Mouse (Mus musculus) right cerebral cortex, postnatal 10 days (tissue): ENCODE measurements at regions not wholly inside any gene's neighbourhood (a gene's known extent, or its start where the extent isn't known, plus 50 kb on each side); places are given as distances from the start of the nearest gene placed in this dataset.

Experiments
- DNase-seq, 2 experiments: peaks; one replicate each; pipeline ENCODE4 v3.0.0; 2021; ENCODE audit warnings: low spot score in 2 of 2

GRCm38 (mm10) chr14:95241946-95242345, 639.1 kb upstream of the 4921530L21Rik start:
- DNase-seq = no peak

DNA sequence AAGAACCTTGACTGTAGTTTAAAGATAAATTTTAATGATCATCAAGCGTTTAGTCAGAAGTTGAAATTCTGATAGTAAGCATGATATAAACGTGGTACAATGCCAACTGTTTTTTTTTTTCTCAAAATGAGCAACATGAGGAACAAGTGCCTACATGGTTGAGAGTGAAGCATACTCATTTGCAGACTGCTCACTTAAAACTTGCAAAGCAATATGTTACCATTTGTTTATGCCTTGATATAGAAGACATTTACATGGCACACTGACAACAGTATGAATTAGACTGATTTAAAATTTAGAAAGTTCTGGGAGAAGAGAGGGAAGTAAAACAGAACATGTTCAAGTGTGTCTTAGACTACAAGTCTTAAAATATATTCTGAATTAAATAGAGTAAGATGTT, 632.2 kb upstream of the 4921530L21Rik start:
- DNase-seq = no peak

GRCm38 (mm10) chr14:95256110-95256509, 624.9 kb upstream of the 4921530L21Rik start:
- DNase-seq = no peak

- DNase-seq = no peak
These were observed 599.6 kb upstream of the 4921530L21Rik start for GRCm38 (mm10) chr14:95281431-95281830.

- DNase-seq = no peak
These were observed 599.0 kb upstream of the 4921530L21Rik start for GRCm38 (mm10) chr14:95282016-95282415.

- DNase-seq = no peak
These were observed 566.7 kb upstream of the 4921530L21Rik start for GRCm38 (mm10) chr14:95314134-95314924.

GRCm38 (mm10) chr14:95356968-95357367, 524.1 kb upstream of the 4921530L21Rik start:
- peak; percentile 81 to 86 for DNase-seq
